Mouse (Mus musculus) embryonic facial prominence, embryonic 10.5 days (tissue): ENCODE data around the gene Dtnbp1. TPM values are rescaled to one million over a fixed set of nuclear protein-coding genes. Genes with fewer than 3 reads are reported as not detected.

Source experiments
- DNase-seq: peaks from one replicate; pipeline ENCODE4 v3.0.0-alpha.2; 2017; ENCODE audit warnings: low spot score
- H3K27ac ChIP-seq: fragments of 300-500 bp; sonication (generic); replicated peaks from 2 replicates; pipeline ENCODE4 v1.5.1; 2016; ENCODE audit warnings: mild to moderate bottlenecking
- H3K27me3 ChIP-seq: fragments of 300-500 bp; sonication (generic); replicated peaks from 2 replicates; pipeline ENCODE4 v1.6.1; 2016; ENCODE audit warnings: low read depth, mild to moderate bottlenecking; ENCODE audit not compliant: poor library complexity, severe bottlenecking
- H3K36me3 ChIP-seq: fragments of 300-500 bp; sonication (generic); replicated peaks from 2 replicates; pipeline ENCODE4 v1.6.1; 2016; ENCODE audit warnings: mild to moderate bottlenecking, moderate library complexity
- H3K4me1 ChIP-seq: fragments of 300-500 bp; sonication (generic); 2 replicates; pipeline ENCODE4 v1.6.1; 2016
- H3K4me3 ChIP-seq: fragments of 300-500 bp; sonication (generic); 2 replicates; pipeline ENCODE4 v1.5.1; 2016; ENCODE audit warnings: mild to moderate bottlenecking, moderate library complexity
- H3K9me3 ChIP-seq: fragments of 300-500 bp; sonication (generic); 2 replicates; pipeline ENCODE4 v1.6.1; 2016; ENCODE audit warnings: mild to moderate bottlenecking
- WGBS: fragments of 180-500 bp; shearing (Covaris S2); methylation state at CpG from one replicate; pipeline ENCODE4 v1.1.7; 2016; 5-methylcytosine and 5-hydroxymethylcytosine counted together
- polyA plus RNA-seq: library from polyadenylated mRNA; unstranded; fragments of >200 nt; fragmentation: Nextera tagmentation; extraction: Ambion mirVana; gene quantifications from 2 replicates; pipeline ENCODE4 v1.2.1, GENCODE M21; 2016

The Dtnbp1 gene
- polyA plus RNA-seq, 1 experiment from 2014 or later, result 86.3 TPM

DNA sequence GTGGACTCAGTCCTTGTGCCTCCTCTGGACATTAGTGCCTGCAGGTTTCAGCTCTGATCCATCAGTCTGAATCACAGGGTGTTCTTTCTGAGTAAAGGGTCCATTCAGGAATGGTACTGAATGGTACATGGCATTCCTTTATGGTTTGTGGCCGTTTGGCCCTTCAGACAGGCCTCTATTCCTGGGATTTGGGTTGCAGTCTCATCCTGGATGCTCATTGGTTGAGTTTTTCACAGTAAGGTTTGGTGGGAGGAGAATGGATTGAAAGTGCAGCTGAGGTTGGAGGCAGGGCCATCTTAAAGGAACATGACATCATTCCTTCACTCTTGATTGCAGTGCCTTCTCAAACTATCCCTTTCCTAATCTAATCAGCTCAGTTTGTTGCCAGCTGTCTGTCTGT lies 93.2 kb downstream of the Dtnbp1 start:
- H3K4me1 ChIP-seq, result peaks cover 15% of the 10 kb centered on the region
- DNase-seq, result no peak
- H3K27ac ChIP-seq, result no peak overlapping the region
- no peaks in the 10 kb centered on the region for H3K9me3 ChIP-seq
- 10% methylated on average over 1 of the region's 1 CpGs for WGBS
- H3K27me3 ChIP-seq, result no peaks in the 10 kb centered on the region
- peaks cover 97% of the 10 kb centered on the region for H3K36me3 ChIP-seq
- H3K4me3 ChIP-seq, result no peak overlapping the region

- Histone ChIP-seq H3K36me3 (peaks cover 95% of the 10 kb centered on the region), H3K27ac (peak overlapping the region; percentile 10)
- 66% methylated on average over 6 of the region's 6 CpGs for WGBS
Measured at GRCm38 (mm10) chr13:44907702-44908101, 94.2 kb downstream of the Dtnbp1 start.

DNA sequence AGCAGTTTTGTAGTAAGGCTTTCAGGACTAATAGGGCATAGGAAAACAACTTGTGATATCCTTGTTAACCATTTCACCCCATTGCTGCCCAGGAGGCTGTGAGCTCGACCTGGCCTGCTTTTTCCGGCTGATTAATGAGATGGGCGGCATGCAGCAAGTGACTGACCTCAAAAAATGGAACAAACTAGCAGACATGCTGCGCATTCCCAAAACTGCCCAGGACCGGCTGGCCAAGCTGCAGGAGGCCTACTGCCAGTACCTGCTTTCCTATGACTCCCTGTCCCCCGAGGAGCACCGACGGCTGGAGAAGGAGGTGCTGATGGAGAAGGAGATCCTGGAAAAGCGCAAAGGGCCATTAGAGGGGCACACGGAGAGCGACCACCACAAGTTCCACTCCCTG lies 95.8 kb downstream of the Dtnbp1 start:
- Histone ChIP-seq H3K4me1 (peaks cover 15% of the 10 kb centered on the region), H3K36me3 (peaks cover 93% of the 10 kb centered on the region), H3K9me3 (no peaks in the 10 kb centered on the region), H3K4me3 (no peak overlapping the region), H3K27ac (no peak overlapping the region), H3K27me3 (no peaks in the 10 kb centered on the region)
- WGBS, result 91% methylated on average over 11 of the region's 11 CpGs
- DNase-seq, result no peak

More at GRCm38 (mm10) chr13:44907702-44908101, 94.2 kb downstream of the Dtnbp1 start:
- peaks cover 15% of the 10 kb centered on the region for H3K4me1 ChIP-seq
- no peak for DNase-seq
- H3K9me3 ChIP-seq, result no peaks in the 10 kb centered on the region
- H3K4me3 ChIP-seq, result no peak overlapping the region
- no peaks in the 10 kb centered on the region for H3K27me3 ChIP-seq

DNA sequence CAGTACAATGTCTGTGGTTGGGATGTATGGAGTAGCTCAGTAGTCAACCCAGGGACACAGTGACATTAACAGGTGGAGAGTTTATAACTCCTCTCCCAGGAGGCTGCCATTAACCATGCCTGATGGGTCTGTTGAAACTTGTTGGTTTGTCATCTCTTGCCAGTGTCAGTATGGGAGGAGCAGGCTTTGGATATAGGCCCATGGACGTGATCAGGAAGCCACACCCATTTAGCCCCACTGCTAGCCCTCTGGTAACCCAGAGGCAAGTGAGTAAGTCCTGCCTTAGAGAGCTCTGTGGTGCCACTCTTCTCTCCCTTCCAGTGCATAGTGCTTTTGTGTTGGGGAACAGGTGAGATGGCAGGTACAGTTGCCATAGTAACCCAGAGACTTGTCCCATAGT lies 97.7 kb downstream of the Dtnbp1 start:
- Histone ChIP-seq H3K36me3 (peaks cover 85% of the 10 kb centered on the region), H3K4me1 (peaks cover 15% of the 10 kb centered on the region), H3K4me3 (no peak overlapping the region), H3K27ac (no peak overlapping the region), H3K27me3 (no peaks in the 10 kb centered on the region), H3K9me3 (no peaks in the 10 kb centered on the region)
- 67% methylated on average over 1 of the region's 1 CpGs for WGBS
- DNase-seq, result no peak

GRCm38 (mm10) chr13:44903416-44903815 lies 98.5 kb downstream of the Dtnbp1 start:
- peaks cover 85% of the 10 kb centered on the region for H3K36me3 ChIP-seq
- H3K27me3 ChIP-seq, result no peaks in the 10 kb centered on the region
- DNase-seq, result no peak
- H3K27ac ChIP-seq, result no peak overlapping the region
- no peak overlapping the region for H3K4me3 ChIP-seq
- peaks cover 10% of the 10 kb centered on the region for H3K4me1 ChIP-seq
- no peaks in the 10 kb centered on the region for H3K9me3 ChIP-seq

- 92% methylated on average over 6 of the region's 6 CpGs for WGBS
- no peak for DNase-seq
- Histone ChIP-seq H3K4me1 (no peaks in the 10 kb centered on the region), H3K9me3 (no peaks in the 10 kb centered on the region), H3K27ac (no peak overlapping the region), H3K27me3 (no peaks in the 10 kb centered on the region), H3K36me3 (peaks cover 85% of the 10 kb centered on the region), H3K4me3 (no peak overlapping the region)
Measured at GRCm38 (mm10) chr13:44902299-44902698, 99.6 kb downstream of the Dtnbp1 start.

DNA sequence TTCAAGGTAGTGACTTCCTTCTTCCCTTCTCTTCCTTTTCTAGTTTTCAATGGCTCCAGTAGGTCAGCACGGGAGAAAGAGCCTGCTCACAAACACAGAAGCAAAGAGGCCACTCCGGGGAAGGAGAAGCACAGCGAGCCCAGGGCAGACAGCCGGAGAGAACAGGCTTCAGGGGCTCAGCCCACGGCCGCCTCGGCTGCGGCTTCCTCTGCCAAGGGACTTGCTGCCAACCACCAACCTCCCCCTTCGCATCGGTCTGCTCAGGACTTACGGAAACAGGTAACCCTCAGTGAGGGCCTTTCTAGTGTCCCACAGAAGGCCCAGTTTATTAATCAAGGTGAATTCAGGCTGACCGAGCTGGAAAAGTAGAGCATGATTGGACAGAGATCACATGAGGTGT lies 105.7 kb downstream of the Dtnbp1 start:
- DNase-seq, result no peak
- no peak overlapping the region for H3K27ac ChIP-seq
- peaks cover 56% of the 10 kb centered on the region for H3K36me3 ChIP-seq
- no peaks in the 10 kb centered on the region for H3K4me1 ChIP-seq
- no peaks in the 10 kb centered on the region for H3K9me3 ChIP-seq
- 93% methylated on average over 12 of the region's 12 CpGs for WGBS
- H3K4me3 ChIP-seq, result no peak overlapping the region
- no peaks in the 10 kb centered on the region for H3K27me3 ChIP-seq

- 79% methylated on average over 5 of the region's 5 CpGs for WGBS
- Histone ChIP-seq H3K4me3 (no peak overlapping the region), H3K27me3 (no peaks in the 10 kb centered on the region), H3K9me3 (no peaks in the 10 kb centered on the region), H3K36me3 (peaks cover 42% of the 10 kb centered on the region), H3K4me1 (no peaks in the 10 kb centered on the region; the same call in 1 of the 2 replicates), H3K27ac (no peak overlapping the region)
- no peak for DNase-seq
Measured at GRCm38 (mm10) chr13:44891813-44892730, 109.9 kb downstream of the Dtnbp1 start.

- 67% methylated on average over 2 of the region's 2 CpGs for WGBS
- Histone ChIP-seq H3K4me3 (no peak overlapping the region), H3K27ac (no peak overlapping the region), H3K27me3 (no peaks in the 10 kb centered on the region), H3K36me3 (peaks cover 40% of the 10 kb centered on the region), H3K4me1 (no peaks in the 10 kb centered on the region; the same call in 1 of the 2 replicates), H3K9me3 (no peaks in the 10 kb centered on the region)
- DNase-seq, result no peak
Measured at GRCm38 (mm10) chr13:44890612-44891011, 111.3 kb downstream of the Dtnbp1 start.

- no peak overlapping the region for H3K27ac ChIP-seq
- no peak overlapping the region for H3K4me3 ChIP-seq
- no peaks in the 10 kb centered on the region for H3K9me3 ChIP-seq
- DNase-seq, result no peak
- WGBS, result 89% methylated on average over 2 of the region's 2 CpGs
- H3K27me3 ChIP-seq, result no peaks in the 10 kb centered on the region
- H3K36me3 ChIP-seq, result peaks cover 42% of the 10 kb centered on the region
- no peaks in the 10 kb centered on the region; the same call in 1 of the 2 replicates for H3K4me1 ChIP-seq
Measured at GRCm38 (mm10) chr13:44886221-44886620, 115.7 kb downstream of the Dtnbp1 start.

GRCm38 (mm10) chr13:44881001-44881400 lies 120.9 kb downstream of the Dtnbp1 start:
- peaks cover 22% of the 10 kb centered on the region for H3K36me3 ChIP-seq
- DNase-seq, result no peak
- H3K4me1 ChIP-seq, result peaks cover 19% of the 10 kb centered on the region
- H3K27ac ChIP-seq, result no peak overlapping the region
- no peaks in the 10 kb centered on the region for H3K27me3 ChIP-seq
- 88% methylated on average over 4 of the region's 4 CpGs for WGBS
- H3K4me3 ChIP-seq, result no peak overlapping the region
- H3K9me3 ChIP-seq, result no peaks in the 10 kb centered on the region

DNA sequence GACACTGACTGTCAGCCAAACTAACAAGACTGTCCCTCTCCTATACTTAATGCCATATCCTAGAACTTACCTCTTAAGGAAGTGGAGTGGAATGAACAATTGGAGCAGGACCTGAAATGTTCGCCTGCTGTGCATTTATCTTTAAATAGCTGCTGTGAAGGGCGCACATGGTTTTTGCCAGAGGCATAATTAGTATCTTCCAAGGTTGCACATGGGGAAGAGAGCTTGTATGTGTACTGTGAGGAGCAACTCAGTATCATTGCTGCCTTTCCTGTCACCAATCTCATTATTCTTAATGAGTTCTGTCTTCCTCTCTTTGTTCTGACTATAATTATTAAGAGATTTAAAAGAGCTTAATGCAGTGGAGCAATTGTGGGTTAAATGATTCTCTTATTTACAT lies 125.1 kb downstream of the Dtnbp1 start:
- 68% methylated on average over 2 of the region's 2 CpGs for WGBS
- Histone ChIP-seq H3K4me1 (peaks cover 28% of the 10 kb centered on the region), H3K27ac (no peak overlapping the region)

More for the DNA sequence above, 125.1 kb downstream of the Dtnbp1 start:
- Histone ChIP-seq H3K9me3 (no peaks in the 10 kb centered on the region), H3K36me3 (peaks cover 24% of the 10 kb centered on the region), H3K4me3 (no peak overlapping the region), H3K27me3 (no peaks in the 10 kb centered on the region)
- DNase-seq, result no peak
